Mouse (Mus musculus) midbrain, embryonic 14.5 days (tissue): ENCODE results near the gene Arhgef40. TPM values are rescaled to one million over a fixed set of nuclear protein-coding genes. Genes with fewer than 3 reads are reported as not detected.
A peak's percentile ranks its signal among the peaks of the same experiment; 100 is the strongest.

Experiments used
- ATAC-seq: fragments of 200-750 bp; cut with Nextera tagmentation; 2 replicates; pipeline ENCODE4 v1.8.0; 2017; ENCODE audit warnings: moderate number of reproducible peaks, moderate library complexity; ENCODE audit not compliant: low FRiP score, low TSS enrichment
- DNase-seq: peaks from one replicate; pipeline ENCODE4 v3.0.0-alpha.2; 2015
- H3K27ac ChIP-seq: fragments of 300-500 bp; sonication (generic); replicated peaks from 2 replicates; pipeline ENCODE4 v1.5.1; 2014; ENCODE audit warnings: mild to moderate bottlenecking, low read depth, low read length, moderate library complexity
- H3K27me3 ChIP-seq: fragments of 300-500 bp; sonication (generic); 2 replicates; pipeline ENCODE4 v1.6.1; 2014; ENCODE audit warnings: low read length, control low read depth, mixed read lengths; ENCODE audit not compliant: control insufficient read depth, insufficient read depth
- H3K36me3 ChIP-seq: fragments of 300-500 bp; sonication (generic); 2 replicates; pipeline ENCODE4 v1.6.1; 2014; ENCODE audit warnings: low read length, control low read depth; ENCODE audit not compliant: control insufficient read depth, insufficient read depth
- H3K4me1 ChIP-seq: fragments of 300-500 bp; sonication (generic); 2 replicates; pipeline ENCODE4 v1.6.1; 2014; ENCODE audit warnings: mild to moderate bottlenecking, antibody characterized with exemption, low read length, control low read depth; ENCODE audit not compliant: control insufficient read depth, insufficient read depth
- H3K4me2 ChIP-seq: fragments of 300-500 bp; sonication (generic); 2 replicates; pipeline ENCODE4 v1.6.1; 2014; ENCODE audit warnings: mild to moderate bottlenecking, low read length, moderate library complexity
- H3K4me3 ChIP-seq: fragments of 300-500 bp; sonication (generic); replicated peaks from 2 replicates; pipeline ENCODE4 v1.5.1; 2014; ENCODE audit warnings: low read depth, low read length
- H3K9ac ChIP-seq: fragments of 300-500 bp; sonication (generic); replicated peaks from 2 replicates; pipeline ENCODE4 v1.6.1; 2014; ENCODE audit warnings: mild to moderate bottlenecking, low read length, moderate library complexity
- H3K9me3 ChIP-seq: fragments of 300-500 bp; sonication (generic); 2 replicates; pipeline ENCODE4 v1.6.1; 2016; ENCODE audit warnings: low read length, control low read depth, mixed read lengths; ENCODE audit not compliant: control insufficient read depth
- WGBS: fragments of 180-500 bp; shearing (Covaris S2); extraction: QIAGEN DNeasy Blood & Tissue Kit; methylation state at CpG from one replicate; pipeline ENCODE4 v1.1.7; 2014; 5-methylcytosine and 5-hydroxymethylcytosine counted together
- polyA plus RNA-seq: library from polyadenylated mRNA; unstranded; fragments of >200 nt; fragmentation: Nextera tagmentation; extraction: Ambion mirVana; gene quantifications from 2 replicates; pipeline ENCODE4 v1.2.1, GENCODE M21; 2014

The Arhgef40 gene
- polyA plus RNA-seq, 1 experiment from 2014 or later, result 72.8 TPM

DNA sequence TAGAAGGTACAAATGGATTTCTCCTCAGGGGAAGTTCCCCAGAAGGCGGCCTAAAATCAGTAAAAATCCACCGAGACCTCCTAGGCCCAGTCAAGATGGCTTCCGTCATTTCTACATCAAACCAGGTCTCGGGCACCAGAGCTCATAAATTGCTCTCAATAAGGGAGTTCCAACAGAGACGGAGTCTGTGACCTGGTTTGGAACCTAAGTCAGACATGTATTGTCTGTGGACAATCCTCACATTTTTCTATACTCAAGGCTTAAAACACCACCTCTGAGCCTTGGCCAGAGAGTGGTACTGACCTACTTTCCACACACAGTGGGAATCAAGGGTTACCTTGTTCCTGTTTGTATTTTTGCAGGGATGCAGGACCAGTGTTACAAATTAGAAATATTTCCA lies 28.0 kb downstream of the Arhgef40 start:
- peak overlapping the region; percentile 99 for H3K27ac ChIP-seq
- peak overlapping the region; percentile 68 for H3K4me3 ChIP-seq
- DNase-seq (peak; percentile 32), ATAC-seq (no peak)
- peak overlapping the region; percentile 94 for H3K9ac ChIP-seq
- H3K4me2 ChIP-seq, result peak overlapping the region; percentile 69
- H3K4me1 ChIP-seq, result peaks cover 69% of the 10 kb centered on the region
- H3K36me3 ChIP-seq, result peaks cover 19% of the 10 kb centered on the region
- no peaks in the 10 kb centered on the region for H3K27me3 ChIP-seq
- H3K9me3 ChIP-seq, result no peaks in the 10 kb centered on the region
- WGBS, result 10% methylated on average over 5 of the region's 5 CpGs

DNA sequence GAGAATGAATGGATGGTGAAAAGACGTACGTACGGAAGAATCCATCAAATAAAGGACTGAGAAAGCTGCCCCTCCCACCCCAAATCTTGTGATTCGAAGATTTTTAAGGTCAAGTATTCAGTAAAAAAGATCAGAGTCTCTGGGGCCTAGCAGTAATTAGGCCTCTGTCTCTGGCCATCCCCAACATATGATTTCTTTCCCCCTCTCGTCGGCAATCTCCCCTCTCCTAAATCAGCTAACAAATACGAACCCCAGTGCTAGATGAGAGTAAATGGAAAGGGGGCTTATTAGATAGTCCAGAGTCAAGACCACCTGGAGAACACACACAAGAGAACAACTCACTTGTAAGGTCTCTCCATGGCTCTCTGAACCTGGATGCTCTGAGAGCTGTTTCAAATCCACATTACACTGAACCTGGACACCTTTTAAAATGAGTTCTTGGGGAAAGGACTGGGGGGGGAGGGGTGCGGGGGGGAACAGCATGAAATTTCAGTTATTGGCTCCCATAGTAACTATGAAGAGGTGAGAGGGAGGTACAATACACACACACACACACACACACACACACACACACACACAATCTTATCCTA lies 28.6 kb downstream of the Arhgef40 start:
- H3K4me2 ChIP-seq, result peak overlapping the region; percentile 69
- no peaks in the 10 kb centered on the region for H3K27me3 ChIP-seq
- ATAC-seq (no peak), DNase-seq (no peak)
- H3K9me3 ChIP-seq, result no peaks in the 10 kb centered on the region
- WGBS, result 3% methylated on average over 8 of the region's 8 CpGs
- H3K4me1 ChIP-seq, result peaks cover 69% of the 10 kb centered on the region
- H3K9ac ChIP-seq, result peak overlapping the region; percentile 94
- H3K4me3 ChIP-seq, result peak overlapping the region; percentile 68
- peaks cover 17% of the 10 kb centered on the region for H3K36me3 ChIP-seq
- H3K27ac ChIP-seq, result peak overlapping the region; percentile 99

DNA sequence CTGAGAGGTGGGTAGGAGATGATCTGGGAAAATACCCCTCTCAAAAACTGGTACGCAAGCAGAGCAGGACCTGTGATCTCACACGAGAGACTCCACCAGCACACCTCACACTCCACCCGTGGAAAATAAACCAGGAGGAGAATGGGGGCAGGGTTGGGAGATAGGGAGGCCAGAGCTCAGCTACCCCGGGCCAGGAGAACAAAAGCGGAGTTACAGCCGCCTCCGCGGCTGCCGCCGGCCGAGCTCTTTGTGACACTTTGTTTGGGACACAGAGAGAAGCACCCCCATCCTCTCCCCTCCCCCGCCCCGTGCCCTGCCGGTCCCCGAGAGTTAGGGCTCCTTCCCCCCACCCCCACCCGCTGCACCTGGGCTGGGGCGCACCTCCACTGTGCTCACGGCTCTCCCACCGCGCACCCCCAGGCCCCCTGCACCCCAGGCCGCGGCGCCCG lies 29.3 kb downstream of the Arhgef40 start:
- ATAC-seq, result peak; percentile 4
- DNase-seq, result peak; percentile 78
- Histone ChIP-seq H3K4me3 (peak overlapping the region; percentile 68), H3K27ac (peak overlapping the region; percentile 99), H3K9me3 (no peaks in the 10 kb centered on the region), H3K4me2 (peak overlapping the region; percentile 69), H3K27me3 (no peaks in the 10 kb centered on the region), H3K9ac (peak overlapping the region; percentile 94), H3K4me1 (peaks cover 67% of the 10 kb centered on the region), H3K36me3 (peaks cover 11% of the 10 kb centered on the region)
- WGBS, result 2% methylated on average over 18 of the region's 24 CpGs

DNA sequence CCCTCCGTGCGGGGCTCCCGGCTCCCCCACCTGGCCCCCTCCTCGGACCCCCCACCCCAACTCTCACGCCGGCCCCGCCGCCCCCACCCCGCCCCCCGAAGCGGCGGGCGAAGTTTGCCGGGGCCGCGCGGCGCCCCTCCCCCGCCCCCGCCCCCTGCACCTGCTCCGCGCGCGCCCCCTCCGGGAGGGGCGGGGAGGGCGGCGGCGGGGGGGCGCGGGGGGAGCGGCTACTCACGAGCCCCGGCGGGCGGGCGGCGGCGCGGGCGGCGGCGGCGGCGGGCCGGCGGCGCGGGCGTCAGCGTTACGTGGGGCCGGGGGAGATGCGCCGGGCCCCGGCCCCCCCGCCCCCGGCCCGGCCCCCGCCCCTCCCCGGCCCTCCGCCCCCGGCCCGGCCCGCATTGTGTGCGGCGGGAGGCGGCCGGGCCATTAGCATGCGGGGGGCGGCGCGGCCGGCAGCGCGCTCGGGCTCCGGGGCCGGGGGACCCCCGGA lies 29.8 kb downstream of the Arhgef40 start:
- ATAC-seq, result peak; percentile 44
- WGBS, result 3% methylated on average over 9 of the region's 80 CpGs
- no peaks in the 10 kb centered on the region for H3K27me3 ChIP-seq

DNA sequence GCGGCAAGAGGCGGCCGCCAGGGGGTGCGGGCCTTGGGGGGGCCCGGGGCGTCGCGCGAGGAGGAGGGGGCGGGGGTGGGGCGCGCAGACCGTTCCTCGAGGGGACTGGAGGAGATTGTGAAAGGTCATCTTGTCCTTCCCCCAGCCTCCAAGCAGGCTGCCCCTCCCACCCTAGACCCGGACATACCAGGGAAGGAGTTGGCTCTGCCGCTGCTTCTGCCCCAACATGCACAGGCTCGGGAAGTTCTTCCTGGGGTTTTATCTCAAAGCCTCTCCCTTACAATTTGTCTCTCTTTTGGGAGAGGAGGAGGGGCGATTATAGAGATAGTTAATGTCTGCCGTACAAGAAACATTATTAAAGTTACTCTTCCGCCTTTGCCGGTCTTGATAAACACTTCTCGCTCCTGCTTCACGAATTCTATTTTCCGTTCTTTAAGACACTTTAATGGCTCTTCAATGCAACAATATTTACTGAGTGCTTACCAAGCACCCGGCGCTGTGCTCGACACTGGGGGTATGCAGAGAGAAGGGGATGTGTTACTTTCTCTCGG lies 30.3 kb downstream of the Arhgef40 start:
- no peaks in the 10 kb centered on the region for H3K9me3 ChIP-seq
- no peaks in the 10 kb centered on the region for H3K27me3 ChIP-seq
- under 1% methylated on average over 26 of the region's 28 CpGs for WGBS
- peak overlapping the region; percentile 69 for H3K4me2 ChIP-seq
- H3K4me3 ChIP-seq, result peak overlapping the region; percentile 68
- H3K36me3 ChIP-seq, result 0 out of 2 replicates have a peak, but pooled peaks cover under 1% of the 10 kb centered on the region
- H3K4me1 ChIP-seq, result peaks cover 60% of the 10 kb centered on the region
- peak overlapping the region; percentile 99 for H3K27ac ChIP-seq
- DNase-seq, result peak; percentile 84
- peak overlapping the region; percentile 94 for H3K9ac ChIP-seq
- ATAC-seq, result peak; percentile 29

More for the DNA sequence above, 29.8 kb downstream of the Arhgef40 start:
- Histone ChIP-seq H3K4me1 (peaks cover 65% of the 10 kb centered on the region), H3K9ac (peak overlapping the region; percentile 94), H3K36me3 (peaks cover 5% of the 10 kb centered on the region; the same call in 1 of the 2 replicates), H3K4me2 (peak overlapping the region; percentile 69), H3K4me3 (peak overlapping the region; percentile 68), H3K9me3 (no peaks in the 10 kb centered on the region), H3K27ac (peak overlapping the region; percentile 99)
- DNase-seq, result no peak

DNA sequence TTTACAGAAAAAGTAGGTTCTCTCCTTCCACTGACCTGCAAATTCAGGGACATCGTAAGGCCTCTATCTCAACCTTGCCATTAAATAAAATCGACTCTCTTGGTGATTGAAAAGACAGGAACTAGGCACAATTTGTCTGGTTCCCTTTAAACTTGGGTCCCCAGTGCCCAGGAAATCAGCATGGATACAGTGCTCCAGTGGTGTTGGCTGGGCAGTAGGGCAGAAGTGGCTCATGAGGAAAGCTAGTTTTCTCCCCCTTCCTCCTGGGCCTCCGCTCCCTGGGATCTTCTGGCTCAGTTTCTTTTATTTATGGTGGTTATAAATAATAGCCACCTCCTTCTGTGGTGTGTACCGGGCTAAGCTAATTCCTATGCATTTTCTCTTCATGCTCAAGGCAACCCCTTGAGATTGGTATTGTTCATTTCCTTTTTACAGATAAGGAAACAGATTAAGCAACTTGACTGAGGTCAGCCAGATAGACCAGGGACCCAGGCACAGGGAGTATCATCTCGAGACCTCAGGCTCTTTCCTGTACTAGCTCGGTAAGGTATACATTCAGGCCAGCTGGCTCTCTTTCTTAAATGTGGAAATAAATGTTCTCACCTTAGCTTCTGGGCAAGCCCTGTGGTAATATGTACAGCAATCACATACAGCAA lies 31.1 kb downstream of the Arhgef40 start, which contains the start of gene Tmem253:
Gene Tmem253 (plus strand): TSS at position 214 of the 656 bp plus-strand sequence.
- peak within 1 kb of the TSS; percentile 94 for H3K9ac ChIP-seq
- DNase-seq (no peak), ATAC-seq (no peak)
- peaks cover 57% of the 10 kb centered on the region for H3K4me1 ChIP-seq
- H3K36me3 ChIP-seq, result no peaks in the 10 kb centered on the region
- H3K27ac ChIP-seq, result peak within 1 kb of the TSS; percentile 99
- 25% methylated on average over 6 of the region's 6 CpGs for WGBS
- H3K9me3 ChIP-seq, result no peaks in the 10 kb centered on the region
- peak within 1 kb of the TSS; percentile 68 for H3K4me3 ChIP-seq
- H3K4me2 ChIP-seq, result peak within 1 kb of the TSS; percentile 69
- H3K27me3 ChIP-seq, result no peaks in the 10 kb centered on the region

DNA sequence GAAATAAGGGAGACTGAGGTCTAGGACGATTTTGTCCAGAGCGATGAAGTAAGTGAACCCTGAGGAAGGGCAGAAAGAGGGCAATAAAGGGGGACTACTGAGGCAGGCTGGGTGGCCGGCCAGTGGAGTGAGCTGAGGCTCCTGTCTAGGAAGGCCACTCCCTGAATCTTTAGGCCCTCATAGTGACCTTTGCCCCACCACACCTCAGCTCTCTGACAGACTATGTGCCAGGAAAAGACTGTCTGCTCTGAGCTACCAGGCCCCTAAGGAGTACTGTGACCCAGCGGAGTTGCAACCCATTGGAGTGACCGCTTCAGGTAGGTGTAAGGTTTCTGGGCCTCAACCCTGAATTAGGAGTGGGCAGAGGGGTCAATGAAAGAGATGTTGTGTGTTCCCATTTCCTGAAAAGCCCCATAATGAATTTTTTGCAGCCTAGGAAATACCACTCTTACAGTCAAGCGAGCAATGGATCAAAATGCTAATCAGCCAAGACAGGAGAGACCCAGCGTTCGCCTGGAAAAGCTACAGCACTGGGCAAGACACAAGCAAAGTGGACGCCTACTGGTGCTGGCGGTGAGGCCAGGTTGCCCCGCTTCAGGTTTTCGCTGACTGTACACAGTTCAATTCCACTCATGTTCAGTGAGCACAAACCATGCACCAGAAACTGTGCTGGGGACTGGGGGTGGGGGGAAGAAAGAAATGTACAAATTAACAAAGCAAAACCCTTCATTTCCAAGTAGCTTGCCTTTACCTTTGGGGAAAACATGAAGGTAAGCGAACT lies 32.3 kb downstream of the Arhgef40 start:
- peak overlapping the region; percentile 99; the same call in 1 of the 2 replicates for H3K27ac ChIP-seq
- H3K4me2 ChIP-seq, result no peak overlapping the region
- no peaks in the 10 kb centered on the region for H3K9me3 ChIP-seq
- no peak for DNase-seq
- H3K4me3 ChIP-seq, result no peak overlapping the region
- H3K4me1 ChIP-seq, result peaks cover 46% of the 10 kb centered on the region
- H3K9ac ChIP-seq, result no peak overlapping the region
- WGBS, result 72% methylated on average over 13 of the region's 13 CpGs
- no peak for ATAC-seq
- no peaks in the 10 kb centered on the region for H3K36me3 ChIP-seq
- no peaks in the 10 kb centered on the region for H3K27me3 ChIP-seq

DNA sequence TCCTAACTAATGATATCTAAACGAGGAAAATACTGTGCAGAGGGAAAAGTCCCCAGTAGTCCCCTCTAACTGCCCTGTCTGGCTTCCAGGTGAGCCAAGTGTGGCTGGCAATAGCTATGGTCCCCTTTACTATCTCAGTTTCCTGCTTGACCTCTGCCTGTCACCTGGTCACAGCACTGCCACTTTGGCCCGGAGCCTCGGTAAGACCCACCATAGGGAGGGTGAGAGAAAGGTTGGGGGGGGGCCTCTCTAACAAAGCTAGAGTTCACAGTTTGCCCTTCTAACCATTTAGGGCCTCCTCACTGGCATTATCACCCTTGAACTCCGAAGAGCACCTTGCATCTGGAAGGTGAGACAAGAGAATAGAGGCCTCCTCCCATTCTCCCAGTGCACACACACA lies 33.1 kb downstream of the Arhgef40 start:
- no peaks in the 10 kb centered on the region for H3K27me3 ChIP-seq
- H3K36me3 ChIP-seq, result no peaks in the 10 kb centered on the region
- no peaks in the 10 kb centered on the region for H3K9me3 ChIP-seq
- no peak overlapping the region for H3K27ac ChIP-seq
- H3K4me3 ChIP-seq, result no peak overlapping the region
- H3K4me2 ChIP-seq, result no peak overlapping the region
- ATAC-seq (no peak), DNase-seq (no peak)
- peaks cover 39% of the 10 kb centered on the region for H3K4me1 ChIP-seq
- no peak overlapping the region for H3K9ac ChIP-seq
- WGBS, result 83% methylated on average over 4 of the region's 4 CpGs
